Mouse (Mus musculus) WW6 (cell line): ENCODE data around the gene Dhrs7.
"Not testable (repeated sequence)": the region's sequence is repeated elsewhere in the genome, so short reads cannot be mapped to it uniquely, and the experiment has no call there.

Source experiments
- DNase-seq: peaks from one replicate; pipeline ENCODE4 v3.0.0-alpha.2; 2013; ENCODE audit warnings: low read depth, low spot score

Gene Dhrs7

GRCm38 (mm10) chr12:72664735-72665337, at the start of gene Dhrs7:
Dhrs7 (minus strand) TSS chr12:72664909.
- DNase-seq = no peak

- no peak for DNase-seq
These were observed 45.3 kb upstream of the Dhrs7 start for GRCm38 (mm10) chr12:72709981-72710380.

- no peak for DNase-seq
These were observed 39.4 kb upstream of the Dhrs7 start for GRCm38 (mm10) chr12:72704068-72704467.

- no peak for DNase-seq
These were observed 35.3 kb upstream of the Dhrs7 start for GRCm38 (mm10) chr12:72700013-72700412.

GRCm38 (mm10) chr12:72694901-72695463, 30.3 kb upstream of the Dhrs7 start:
- no peak for DNase-seq

GRCm38 (mm10) chr12:72694438-72694837, 29.7 kb upstream of the Dhrs7 start:
- DNase-seq = no peak

GRCm38 (mm10) chr12:72693895-72694294, 29.2 kb upstream of the Dhrs7 start:
- DNase-seq = no peak

- DNase-seq = peak; percentile 68
These were observed 23.6 kb upstream of the Dhrs7 start for GRCm38 (mm10) chr12:72688281-72688680.

GRCm38 (mm10) chr12:72687741-72688140, 23.0 kb upstream of the Dhrs7 start:
- not testable (repeated sequence) for DNase-seq

GRCm38 (mm10) chr12:72686566-72686965, 21.9 kb upstream of the Dhrs7 start:
- not testable (repeated sequence) for DNase-seq

- no peak for DNase-seq
These were observed 18.9 kb upstream of the Dhrs7 start for GRCm38 (mm10) chr12:72683612-72684011.

- DNase-seq = no peak
These were observed 18.0 kb upstream of the Dhrs7 start for GRCm38 (mm10) chr12:72682511-72683282.

- DNase-seq = no peak
These were observed 17.2 kb upstream of the Dhrs7 start for GRCm38 (mm10) chr12:72681919-72682318.

- DNase-seq = no peak
These were observed 14.9 kb upstream of the Dhrs7 start for GRCm38 (mm10) chr12:72679635-72680034.

GRCm38 (mm10) chr12:72674820-72675219, 10.1 kb upstream of the Dhrs7 start:
- DNase-seq = no peak

- no peak for DNase-seq
These were observed 9.5 kb upstream of the Dhrs7 start for GRCm38 (mm10) chr12:72674079-72674797.

- no peak for DNase-seq
These were observed 6.9 kb upstream of the Dhrs7 start for GRCm38 (mm10) chr12:72671516-72672135.

- no peak for DNase-seq
These were observed 6.2 kb upstream of the Dhrs7 start for GRCm38 (mm10) chr12:72670921-72671320.

- DNase-seq = no peak
These were observed 3.3 kb upstream of the Dhrs7 start for GRCm38 (mm10) chr12:72667868-72668469.

- DNase-seq = no peak
These were observed 1.3 kb upstream of the Dhrs7 start for GRCm38 (mm10) chr12:72666015-72666414.

- DNase-seq = no peak
These were observed 532 bp downstream of the Dhrs7 start for GRCm38 (mm10) chr12:72664020-72664734.
